Mouse (Mus musculus) erythroblast, adult 5-6 weeks (primary cell): Measurements from ENCODE around the gene Gm17428. TPM values are rescaled to one million over a fixed set of nuclear protein-coding genes. Genes with fewer than 3 reads are reported as not detected.
"Not testable (repeated sequence)": the region's sequence is repeated elsewhere in the genome, so short reads cannot be mapped to it uniquely, and the experiment has no call there.

Source experiments
- ATAC-seq: replicated peaks from 2 replicates; pipeline ENCODE4 v1.8.0; 2016; ENCODE audit warnings: moderate number of reproducible peaks, mild to moderate bottlenecking, moderate TSS enrichment, inconsistent platforms; ENCODE audit not compliant: poor library complexity, low FRiP score, severe bottlenecking
- total RNA-seq, 2 experiments: library from RNA; stranded (forward) in 1 of 2; stranded (reverse) in 1 of 2; fragments of 150-400 nt in 1 of 2; fragments of 200-764, 138-1000 nt in 1 of 2; gene quantifications; 2 replicates each; pipeline versions ENCODE4 v1.2.3 to v1.2.4; 2015 to 2017; ENCODE audit warnings: low replicate concordance in 2 of 2

Gm17428 gene
- total RNA-seq, 2 experiments from 2014 or later = not detected

DNA sequence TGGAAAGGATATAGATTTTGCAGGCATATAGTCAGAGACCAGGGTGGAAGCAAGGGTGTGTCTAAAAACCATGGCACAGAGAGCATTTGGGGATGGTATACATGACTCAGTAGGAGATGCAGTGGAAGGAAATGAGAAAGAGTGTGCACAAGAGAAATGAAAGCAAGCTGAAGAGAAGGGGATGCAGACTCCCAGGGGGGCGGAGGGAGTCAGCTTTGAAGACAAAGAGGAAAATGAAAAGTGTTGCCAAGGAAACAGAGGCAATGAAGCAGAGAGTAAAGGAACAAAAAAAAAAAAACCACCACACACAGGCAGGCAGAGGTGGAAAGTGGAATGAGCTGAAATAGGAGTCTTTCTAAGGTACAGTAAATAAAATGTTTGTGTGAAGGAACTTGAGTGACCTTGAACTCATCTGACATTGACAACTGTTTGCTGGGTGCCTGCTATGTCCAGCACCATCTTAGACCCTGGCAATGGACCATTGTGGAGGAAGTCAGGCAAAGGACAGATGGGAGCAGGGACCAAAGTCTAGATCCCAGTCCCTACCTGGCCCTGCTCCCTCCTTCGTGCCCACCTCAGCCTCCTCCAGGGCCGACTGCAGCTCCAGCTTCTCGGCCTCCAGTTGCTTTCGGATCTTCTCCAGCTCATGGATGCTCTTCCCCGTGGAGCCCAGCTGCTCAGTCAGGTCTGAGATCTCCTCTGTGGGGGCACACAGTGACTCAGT, 2.5 kb upstream of the Gm17428 start:
- ATAC-seq = no peak

DNA sequence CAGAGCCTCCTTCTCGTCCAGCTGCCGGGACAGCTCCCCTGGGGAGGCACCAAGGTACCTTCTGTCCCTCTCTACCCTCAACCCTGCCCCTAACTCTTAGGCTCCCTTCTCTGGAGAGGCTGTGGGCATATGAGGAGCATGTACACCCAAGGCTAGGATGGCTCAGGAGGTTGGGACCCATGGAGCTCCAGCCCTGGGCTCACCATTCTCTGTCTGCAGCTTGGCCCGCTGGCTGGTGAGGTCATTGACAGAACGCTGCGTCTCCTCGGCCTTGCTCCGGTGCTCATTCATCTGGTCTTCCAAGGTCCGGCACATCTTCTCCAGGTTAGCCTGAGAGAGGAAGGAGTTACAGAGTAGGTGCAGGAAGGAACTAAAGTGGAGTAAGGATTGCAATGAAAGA, 1.9 kb downstream of the Gm17428 start:
- ATAC-seq = no peak

GRCm38 (mm10) chr14:54981934-54982333, 5.2 kb downstream of the Gm17428 start:
- no peak for ATAC-seq

- ATAC-seq = not testable (repeated sequence)
These were observed 11.7 kb downstream of the Gm17428 start for GRCm38 (mm10) chr14:54988350-54988874.

DNA sequence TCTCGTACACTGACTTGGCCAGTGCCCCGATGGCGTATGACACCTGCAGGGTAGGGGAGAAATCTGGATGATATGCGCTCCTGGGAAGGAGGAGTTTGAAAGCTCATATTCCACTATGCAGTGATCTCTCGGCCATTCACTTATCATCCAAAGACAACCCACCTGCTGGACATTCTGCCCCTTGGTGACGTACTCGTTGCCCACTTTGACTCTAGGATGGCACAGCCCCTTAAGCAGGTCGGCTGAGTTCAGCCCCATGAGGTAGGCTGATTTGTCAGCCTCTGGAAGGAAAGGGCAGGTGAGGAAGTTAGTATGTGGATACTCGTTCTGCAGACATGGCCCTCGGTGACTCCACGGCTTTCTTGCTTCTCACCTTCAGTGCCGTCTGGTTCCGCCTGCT, 12.1 kb downstream of the Gm17428 start:
- no peak for ATAC-seq

DNA sequence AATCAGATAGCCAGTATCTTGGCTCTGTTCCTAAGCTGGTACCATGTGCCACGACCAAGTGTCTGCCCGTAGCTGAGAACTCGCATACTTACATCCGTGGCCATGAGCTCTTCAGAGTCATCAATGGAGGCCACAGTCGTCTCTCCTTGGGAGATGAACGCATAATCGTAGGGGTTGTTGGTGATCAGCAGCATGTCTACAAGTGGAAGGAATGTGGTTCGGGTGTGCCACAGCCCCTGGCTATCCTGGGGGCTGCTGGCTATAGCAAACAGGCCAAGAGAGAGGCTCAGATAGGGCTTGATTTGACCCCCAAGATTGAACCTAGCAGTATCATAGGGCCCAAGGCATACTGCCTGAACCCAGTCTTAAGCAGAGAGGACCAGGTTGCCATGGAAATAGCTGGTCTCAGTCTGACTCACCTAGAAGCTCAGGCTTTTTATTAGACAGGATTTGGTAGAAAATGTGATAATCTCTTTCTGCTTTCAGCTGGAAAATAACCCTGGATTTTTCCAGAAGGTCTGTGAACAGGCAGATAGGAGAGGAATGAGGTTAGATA, 13.2 kb downstream of the Gm17428 start:
- ATAC-seq = no peak

- no peak for ATAC-seq
These were observed 15.5 kb downstream of the Gm17428 start for GRCm38 (mm10) chr14:54992196-54992595.

- no peak for ATAC-seq
These were observed 16.9 kb downstream of the Gm17428 start for GRCm38 (mm10) chr14:54993636-54994035.

DNA sequence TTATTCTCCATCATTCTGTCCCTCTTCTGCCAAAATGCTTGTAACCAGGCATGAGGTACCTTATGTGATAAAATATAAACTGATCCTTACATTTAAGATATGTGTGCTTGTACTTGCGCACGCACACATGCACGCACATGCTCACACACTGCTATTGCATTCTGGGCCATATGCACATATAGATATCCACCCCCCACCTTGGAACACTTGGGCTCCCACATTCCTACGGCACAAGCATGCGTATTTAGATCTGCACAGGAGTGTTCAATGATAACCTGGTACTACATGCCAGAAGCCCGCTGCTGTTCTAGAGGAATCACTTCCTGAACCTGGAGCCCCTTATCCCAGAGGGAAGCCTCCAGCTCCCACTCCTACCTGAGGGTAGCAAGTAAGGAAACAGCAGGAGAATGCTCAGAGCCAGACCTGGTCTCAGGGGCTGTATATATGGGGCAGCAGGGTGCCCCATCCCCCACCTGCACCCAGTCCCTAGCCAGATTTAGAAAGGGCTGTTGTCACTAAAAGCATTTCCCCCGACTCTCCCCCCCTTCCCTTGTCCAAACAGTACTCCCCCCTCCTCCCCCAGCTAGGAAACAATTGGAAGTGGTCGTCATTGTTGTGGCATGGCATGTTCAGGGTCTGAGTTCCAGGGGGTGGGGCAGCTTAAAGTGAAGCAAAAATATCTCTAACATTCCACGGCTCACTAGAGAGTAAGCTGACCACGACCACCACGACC, 17.6 kb downstream of the Gm17428 start, which contains the start of gene Myh7:
Myh7 (minus strand) TSS at position 491 of the 733 bp plus-strand sequence.
- no peak for ATAC-seq

GRCm38 (mm10) chr14:54994869-54995186, 18.1 kb downstream of the Gm17428 start:
- no peak for ATAC-seq

DNA sequence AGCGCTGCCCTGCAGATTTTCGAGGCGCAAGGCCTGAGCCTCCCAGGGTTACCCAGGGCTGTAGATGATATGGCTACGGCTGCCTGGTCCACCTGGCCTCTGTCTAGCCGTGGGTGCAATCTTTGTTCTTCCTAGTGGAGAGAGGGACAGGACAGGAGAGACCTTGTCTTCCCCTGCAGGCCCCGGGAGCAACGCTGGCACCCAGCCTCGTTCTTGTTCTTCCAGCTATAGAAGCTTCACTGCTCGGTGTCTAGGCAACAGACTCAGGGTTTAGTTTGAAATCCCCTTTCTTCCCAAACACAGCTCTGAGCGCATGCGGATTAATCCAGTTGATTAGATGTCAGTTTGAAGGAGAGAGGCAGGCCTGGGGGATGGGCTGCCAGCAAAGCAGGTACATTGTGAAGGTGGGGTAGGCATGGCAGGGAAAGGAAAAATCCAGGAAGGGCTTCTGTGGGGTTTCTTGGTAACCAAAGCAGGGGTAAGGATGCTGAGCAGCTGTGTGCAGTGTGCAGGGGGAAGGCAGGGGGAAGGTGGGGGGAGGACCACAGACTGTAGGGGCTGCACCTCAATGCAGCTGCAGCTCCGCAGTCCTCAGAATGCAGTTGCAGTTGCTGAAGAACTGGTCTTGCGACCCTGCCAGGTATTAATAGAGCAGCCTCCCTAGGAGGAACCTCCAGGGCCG, 18.9 kb downstream of the Gm17428 start:
- ATAC-seq = no peak

GRCm38 (mm10) chr14:54996793-54997192, 20.1 kb downstream of the Gm17428 start:
- ATAC-seq = no peak

- no peak for ATAC-seq
These were observed 20.6 kb downstream of the Gm17428 start for GRCm38 (mm10) chr14:54997297-54997696.

DNA sequence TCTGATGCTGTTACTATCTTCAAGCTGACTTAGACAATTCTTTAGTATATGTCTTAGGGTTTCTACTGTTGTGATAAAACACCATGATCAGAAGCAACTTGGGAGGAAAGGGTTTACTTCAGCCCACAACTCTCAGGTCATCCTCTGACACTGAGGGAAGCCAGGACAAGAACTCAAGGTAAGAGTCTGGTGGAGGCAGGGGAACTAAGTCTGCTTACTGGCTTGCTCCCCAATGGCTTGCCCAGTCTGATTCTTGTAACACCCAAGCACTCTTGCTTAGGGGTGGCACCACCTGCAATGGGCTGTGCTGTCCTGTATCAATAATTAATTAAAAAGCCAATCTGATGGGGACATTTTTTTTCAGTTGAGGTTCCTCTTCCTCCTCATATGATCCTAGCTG, 21.9 kb downstream of the Gm17428 start:
- ATAC-seq = no peak

DNA sequence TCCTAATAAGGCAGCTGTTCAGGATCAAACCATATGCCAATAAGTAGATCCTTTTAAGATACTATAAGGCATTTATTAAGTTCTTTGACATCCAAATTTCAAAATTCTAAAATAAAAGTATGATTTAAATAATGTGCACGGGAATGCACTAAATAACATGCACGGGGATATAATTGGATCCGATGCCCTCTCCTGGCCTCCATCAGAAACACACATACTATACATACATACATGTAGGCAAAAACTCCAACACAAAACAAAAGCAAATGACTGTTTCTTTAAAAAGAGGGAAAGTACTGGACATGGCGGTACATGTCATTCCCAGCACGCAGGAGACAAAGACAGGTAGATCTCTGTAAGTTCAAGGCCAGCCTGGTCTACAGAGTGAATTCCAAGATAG, 23.1 kb downstream of the Gm17428 start:
- not testable (repeated sequence) for ATAC-seq

GRCm38 (mm10) chr14:55000814-55001213, 24.1 kb downstream of the Gm17428 start:
- no peak for ATAC-seq

- no peak for ATAC-seq
These were observed 24.7 kb downstream of the Gm17428 start for GRCm38 (mm10) chr14:55001446-55001845.

- ATAC-seq = no peak
These were observed 25.4 kb downstream of the Gm17428 start for GRCm38 (mm10) chr14:55001938-55002686.

DNA sequence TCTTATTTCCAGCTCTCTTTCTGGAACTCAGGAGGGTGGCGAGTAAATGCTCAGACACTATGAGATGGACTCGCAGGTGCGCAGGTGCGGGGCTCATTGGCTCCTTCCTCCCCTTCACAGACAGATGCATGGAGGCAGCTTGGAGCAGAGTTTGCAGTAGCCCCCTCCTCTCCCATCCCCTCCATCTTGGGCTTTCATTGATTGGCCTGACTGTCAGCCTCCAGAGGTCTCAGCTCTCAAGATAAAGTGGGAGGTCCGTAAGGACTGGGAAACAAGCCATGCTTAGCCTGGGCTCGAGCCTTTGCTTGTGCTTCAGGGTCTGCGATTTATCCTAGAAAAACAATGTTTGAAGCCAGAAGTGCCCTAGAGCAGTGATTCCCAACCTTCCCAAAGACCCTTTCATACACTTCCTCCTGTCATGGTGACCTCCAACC, 26.0 kb downstream of the Gm17428 start:
- ATAC-seq = no peak
